Mouse (Mus musculus) midbrain, embryonic 14.5 days (tissue): ENCODE measurements around the gene Atm. TPM values are rescaled to one million over a fixed set of nuclear protein-coding genes. Genes with fewer than 3 reads are reported as not detected.

Experiments used
- ATAC-seq: fragments of 200-750 bp; cut with Nextera tagmentation; 2 replicates; pipeline ENCODE4 v1.8.0; 2017; ENCODE audit warnings: moderate number of reproducible peaks, moderate library complexity; ENCODE audit not compliant: low FRiP score, low TSS enrichment
- DNase-seq: peaks from one replicate; pipeline ENCODE4 v3.0.0-alpha.2; 2015
- H3K27ac ChIP-seq: fragments of 300-500 bp; sonication (generic); replicated peaks from 2 replicates; pipeline ENCODE4 v1.5.1; 2014; ENCODE audit warnings: mild to moderate bottlenecking, low read depth, low read length, moderate library complexity
- H3K27me3 ChIP-seq: fragments of 300-500 bp; sonication (generic); 2 replicates; pipeline ENCODE4 v1.6.1; 2014; ENCODE audit warnings: low read length, control low read depth, mixed read lengths; ENCODE audit not compliant: control insufficient read depth, insufficient read depth
- H3K36me3 ChIP-seq: fragments of 300-500 bp; sonication (generic); 2 replicates; pipeline ENCODE4 v1.6.1; 2014; ENCODE audit warnings: low read length, control low read depth; ENCODE audit not compliant: control insufficient read depth, insufficient read depth
- H3K4me1 ChIP-seq: fragments of 300-500 bp; sonication (generic); 2 replicates; pipeline ENCODE4 v1.6.1; 2014; ENCODE audit warnings: mild to moderate bottlenecking, antibody characterized with exemption, low read length, control low read depth; ENCODE audit not compliant: control insufficient read depth, insufficient read depth
- H3K4me2 ChIP-seq: fragments of 300-500 bp; sonication (generic); 2 replicates; pipeline ENCODE4 v1.6.1; 2014; ENCODE audit warnings: mild to moderate bottlenecking, low read length, moderate library complexity
- H3K4me3 ChIP-seq: fragments of 300-500 bp; sonication (generic); replicated peaks from 2 replicates; pipeline ENCODE4 v1.5.1; 2014; ENCODE audit warnings: low read depth, low read length
- H3K9ac ChIP-seq: fragments of 300-500 bp; sonication (generic); replicated peaks from 2 replicates; pipeline ENCODE4 v1.6.1; 2014; ENCODE audit warnings: mild to moderate bottlenecking, low read length, moderate library complexity
- H3K9me3 ChIP-seq: fragments of 300-500 bp; sonication (generic); 2 replicates; pipeline ENCODE4 v1.6.1; 2016; ENCODE audit warnings: low read length, control low read depth, mixed read lengths; ENCODE audit not compliant: control insufficient read depth
- WGBS: fragments of 180-500 bp; shearing (Covaris S2); extraction: QIAGEN DNeasy Blood & Tissue Kit; methylation state at CpG from one replicate; pipeline ENCODE4 v1.1.7; 2014; 5-methylcytosine and 5-hydroxymethylcytosine counted together
- polyA plus RNA-seq: library from polyadenylated mRNA; unstranded; fragments of >200 nt; fragmentation: Nextera tagmentation; extraction: Ambion mirVana; gene quantifications from 2 replicates; pipeline ENCODE4 v1.2.1, GENCODE M21; 2014

The Atm gene
- polyA plus RNA-seq, 1 experiment from 2014 or later, result 11.2 TPM

GRCm38 (mm10) chr9:53517373-53518009 is 19.0 kb downstream of the Atm start:
- no peaks in the 10 kb centered on the region for H3K4me1 ChIP-seq
- H3K9ac ChIP-seq, result no peak overlapping the region
- ATAC-seq (no peak), DNase-seq (peak; percentile 38)
- no peaks in the 10 kb centered on the region for H3K27me3 ChIP-seq
- no peak overlapping the region for H3K27ac ChIP-seq
- H3K36me3 ChIP-seq, result peaks cover 12% of the 10 kb centered on the region
- H3K9me3 ChIP-seq, result no peaks in the 10 kb centered on the region
- H3K4me3 ChIP-seq, result no peak overlapping the region
- WGBS, result 43% methylated on average over 9 of the region's 9 CpGs
- H3K4me2 ChIP-seq, result no peak overlapping the region

- peaks cover 13% of the 10 kb centered on the region for H3K36me3 ChIP-seq
- H3K9me3 ChIP-seq, result no peaks in the 10 kb centered on the region
- no peak overlapping the region for H3K4me2 ChIP-seq
- no peak overlapping the region for H3K9ac ChIP-seq
- ATAC-seq (no peak), DNase-seq (no peak)
- H3K4me1 ChIP-seq, result no peaks in the 10 kb centered on the region
- H3K27me3 ChIP-seq, result no peaks in the 10 kb centered on the region
- no peak overlapping the region for H3K27ac ChIP-seq
- H3K4me3 ChIP-seq, result no peak overlapping the region
Observed at GRCm38 (mm10) chr9:53514091-53514490, 22.4 kb downstream of the Atm start.

DNA sequence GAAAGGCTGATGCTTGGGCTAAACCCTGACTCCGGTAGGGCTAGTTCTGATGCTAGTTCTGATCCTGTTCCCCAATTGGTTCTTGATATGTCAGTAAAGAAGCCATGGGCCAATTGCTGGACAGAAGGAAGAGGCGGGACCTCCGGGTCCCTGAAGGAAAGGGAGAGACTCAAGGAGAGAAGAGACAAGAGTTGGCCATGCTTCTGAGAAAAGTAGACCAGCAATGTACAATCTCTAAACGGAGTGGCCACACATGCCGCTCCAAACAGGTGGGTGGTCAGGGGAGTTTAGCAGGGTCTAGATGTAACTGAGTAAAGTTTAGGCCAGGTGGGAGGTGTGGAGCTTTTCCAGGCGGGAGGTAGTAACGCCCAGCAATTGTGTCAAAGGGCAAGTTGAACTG is 28.5 kb downstream of the Atm start:
- H3K27ac ChIP-seq, result no peak overlapping the region
- H3K4me3 ChIP-seq, result no peak overlapping the region
- no peak overlapping the region for H3K4me2 ChIP-seq
- no peaks in the 10 kb centered on the region for H3K27me3 ChIP-seq
- 94% methylated on average over 7 of the region's 7 CpGs for WGBS
- no peak overlapping the region for H3K9ac ChIP-seq
- no peak for DNase-seq
- H3K36me3 ChIP-seq, result peaks cover 14% of the 10 kb centered on the region
- no peaks in the 10 kb centered on the region for H3K9me3 ChIP-seq
- no peaks in the 10 kb centered on the region for H3K4me1 ChIP-seq
- ATAC-seq, result no peak

- H3K27ac ChIP-seq, result no peak overlapping the region
- peaks cover 39% of the 10 kb centered on the region for H3K36me3 ChIP-seq
- no peaks in the 10 kb centered on the region for H3K9me3 ChIP-seq
- no peaks in the 10 kb centered on the region for H3K27me3 ChIP-seq
- DNase-seq, result peak; percentile 13
- no peak overlapping the region for H3K4me3 ChIP-seq
- no peaks in the 10 kb centered on the region for H3K4me1 ChIP-seq
- H3K9ac ChIP-seq, result no peak overlapping the region
- H3K4me2 ChIP-seq, result no peak overlapping the region
- no peak for ATAC-seq
Observed at GRCm38 (mm10) chr9:53485886-53486285, 50.7 kb downstream of the Atm start.

- 85% methylated on average over 9 of the region's 9 CpGs for WGBS
- ATAC-seq, result no peak
Observed at GRCm38 (mm10) chr9:53472806-53473518, 63.6 kb downstream of the Atm start.

DNA sequence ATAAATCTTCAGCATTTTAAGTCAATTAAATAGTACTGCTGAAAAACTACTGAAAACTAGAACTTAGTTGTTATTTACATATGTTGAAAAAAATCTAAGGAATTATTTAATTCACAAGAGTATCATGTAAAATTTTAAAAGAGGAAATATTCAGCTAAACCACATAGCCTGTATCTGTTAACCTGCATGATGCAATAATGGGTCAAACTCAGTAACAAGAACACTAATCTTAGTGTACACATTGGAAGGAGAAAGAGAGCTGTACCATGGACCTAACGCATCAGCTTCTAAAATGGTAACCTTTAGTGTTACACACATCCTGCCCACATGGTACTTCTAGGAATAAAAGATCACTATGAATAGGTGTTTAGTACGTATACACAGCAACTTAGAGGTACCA is 84.5 kb downstream of the Atm start:
- H3K4me1 ChIP-seq, result no peaks in the 10 kb centered on the region
- ATAC-seq, result no peak
- DNase-seq, result no peak
- WGBS, result 95% methylated on average over 2 of the region's 2 CpGs
- H3K4me2 ChIP-seq, result no peak overlapping the region
- no peak overlapping the region for H3K27ac ChIP-seq
- H3K27me3 ChIP-seq, result no peaks in the 10 kb centered on the region
- peaks cover 67% of the 10 kb centered on the region for H3K36me3 ChIP-seq
- H3K4me3 ChIP-seq, result no peak overlapping the region
- H3K9me3 ChIP-seq, result no peaks in the 10 kb centered on the region
- no peak overlapping the region for H3K9ac ChIP-seq

More at GRCm38 (mm10) chr9:53472806-53473518, 63.6 kb downstream of the Atm start:
- no peak overlapping the region for H3K27ac ChIP-seq
- H3K4me1 ChIP-seq, result no peaks in the 10 kb centered on the region
- H3K4me3 ChIP-seq, result no peak overlapping the region
- no peak for DNase-seq
- no peak overlapping the region for H3K9ac ChIP-seq
- H3K27me3 ChIP-seq, result no peaks in the 10 kb centered on the region
- no peak overlapping the region for H3K4me2 ChIP-seq
- no peaks in the 10 kb centered on the region for H3K9me3 ChIP-seq
- peaks cover 17% of the 10 kb centered on the region for H3K36me3 ChIP-seq

- peaks cover 62% of the 10 kb centered on the region for H3K36me3 ChIP-seq
- no peak for ATAC-seq
- 98% methylated on average over 1 of the region's 1 CpGs for WGBS
Observed at GRCm38 (mm10) chr9:53450609-53451008, 85.9 kb downstream of the Atm start.

GRCm38 (mm10) chr9:53435830-53436570 is 100.5 kb downstream of the Atm start:
- ATAC-seq, result no peak
- Histone ChIP-seq H3K36me3 (peaks cover 26% of the 10 kb centered on the region), H3K4me3 (no peak overlapping the region), H3K27me3 (no peaks in the 10 kb centered on the region), H3K9ac (no peak overlapping the region), H3K4me2 (no peak overlapping the region), H3K4me1 (no peaks in the 10 kb centered on the region), H3K9me3 (no peaks in the 10 kb centered on the region), H3K27ac (no peak overlapping the region)
- DNase-seq, result no peak
- 91% methylated on average over 14 of the region's 14 CpGs for WGBS

More at GRCm38 (mm10) chr9:53450609-53451008, 85.9 kb downstream of the Atm start:
- no peak for DNase-seq
- H3K9me3 ChIP-seq, result no peaks in the 10 kb centered on the region
- H3K27ac ChIP-seq, result no peak overlapping the region
- no peaks in the 10 kb centered on the region for H3K27me3 ChIP-seq
- no peak overlapping the region for H3K9ac ChIP-seq
- no peak overlapping the region for H3K4me2 ChIP-seq
- no peaks in the 10 kb centered on the region for H3K4me1 ChIP-seq
- H3K4me3 ChIP-seq, result no peak overlapping the region
